Mouse (Mus musculus) liver, postnatal 0 days (tissue): ENCODE measurements at regions not wholly inside any gene's neighbourhood (a gene's known extent, or its start where the extent isn't known, plus 50 kb on each side); places are given as distances from the start of the nearest gene placed in this dataset.

Source experiments
- CTCF ChIP-seq: sonication (generic); IDR thresholded peaks from 2 replicates; pipeline ENCODE4 v1.5.1; 2016; ENCODE audit warnings: antibody characterized with exemption, low read depth
- EP300 ChIP-seq: IDR thresholded peaks from 2 replicates; pipeline ENCODE4 v1.6.1; 2016; ENCODE audit warnings: antibody characterized with exemption, low read depth, mild to moderate bottlenecking

DNA sequence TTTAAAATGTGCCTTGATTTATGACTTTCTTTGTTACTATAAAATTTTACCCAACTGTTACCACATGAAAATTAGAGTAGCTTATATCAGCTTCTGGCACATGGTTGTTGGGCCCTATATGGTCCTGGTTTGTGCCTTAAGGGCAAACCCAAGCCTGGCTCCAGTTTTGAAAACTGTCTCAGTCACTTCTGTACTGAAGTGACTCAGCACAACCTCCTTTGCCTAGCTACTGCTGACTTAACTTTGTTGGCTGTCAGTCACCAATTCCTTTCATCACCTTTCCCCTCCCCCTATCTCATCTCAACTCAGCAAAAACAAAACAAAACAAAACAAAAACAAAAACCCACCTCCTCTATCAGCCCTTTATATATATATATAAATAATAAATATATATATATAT, 251.0 kb upstream of the Myo3a start:
- TF ChIP-seq CTCF (no peak), EP300 (no peak)
